Mouse (Mus musculus) heart, adult 2 months (tissue): ENCODE results near the gene Casq1. TPM values are rescaled to one million over a fixed set of nuclear protein-coding genes. Genes with fewer than 3 reads are reported as not detected.
"Not testable (repeated sequence)": the region's sequence is repeated elsewhere in the genome, so short reads cannot be mapped to it uniquely, and the experiment has no call there.

ENCODE experiments used
- DNase-seq, 2 experiments: peaks; one replicate each; pipeline ENCODE4 v3.0.0; 2021
- H3K27ac ChIP-seq: fragments of 200-600 bp; 2 replicates; pipeline ENCODE4 v1.8.1; 2022
- H3K27me3 ChIP-seq: fragments of 200-500 bp; 2 replicates; pipeline ENCODE4 v1.6.1; 2012; ENCODE audit warnings: mild to moderate bottlenecking, low read length, inconsistent platforms, mixed read lengths; ENCODE audit not compliant: control insufficient read depth, insufficient read depth
- H3K36me3 ChIP-seq: fragments of 200-500 bp; 2 replicates; pipeline ENCODE4 v1.6.1; 2012; ENCODE audit warnings: low read length, inconsistent platforms; ENCODE audit not compliant: control insufficient read depth, insufficient read depth
- H3K4me1 ChIP-seq: fragments of 200-500 bp; 2 replicates; pipeline ENCODE4 v1.6.1; 2011; ENCODE audit warnings: low read length; ENCODE audit not compliant: control insufficient read depth, insufficient read depth
- H3K4me3 ChIP-seq: fragments of 200-600 bp; 2 replicates; pipeline ENCODE4 v1.8.1; 2022
- H3K79me2 ChIP-seq: fragments of 200-500 bp; replicated peaks from 2 replicates; pipeline ENCODE4 v1.6.1; 2012; ENCODE audit warnings: mild to moderate bottlenecking, inconsistent platforms, low read length, moderate library complexity, mixed read lengths; ENCODE audit not compliant: control insufficient read depth, insufficient read depth
- H3K9ac ChIP-seq: fragments of 200-500 bp; 2 replicates; pipeline ENCODE4 v1.6.1; 2012; ENCODE audit warnings: low read depth, mild to moderate bottlenecking, control low read depth, inconsistent platforms, low read length, mixed read lengths
- CTCF ChIP-seq: fragments of 200-600 bp; IDR thresholded peaks from 2 replicates; pipeline ENCODE4 v1.8.1; 2022; ENCODE audit warnings: antibody characterized with exemption, mild to moderate bottlenecking, moderate library complexity
- EP300 ChIP-seq: fragments of 200-500 bp; IDR thresholded peaks from 2 replicates; pipeline ENCODE4 v1.6.1; 2011; ENCODE audit warnings: low read depth, low read length, control low read depth; ENCODE audit not compliant: insufficient read depth
- POLR2A ChIP-seq: fragments of 200-500 bp; IDR thresholded peaks from 2 replicates; pipeline ENCODE4 v1.6.1; 2011; ENCODE audit warnings: mild to moderate bottlenecking, low read depth, low read length, control low read depth; ENCODE audit not compliant: insufficient read depth
- WGBS: fragments of 180-500 bp; shearing (Covaris S2); methylation state at CpG from one replicate; pipeline ENCODE4 v1.1.7; 2018; 5-methylcytosine and 5-hydroxymethylcytosine counted together
- intact Hi-C: fragments of 180-260 bp; cut with DNase I; formaldehyde crosslinking; loops from one replicate; pipeline ENCODE4 v1.15.1; 2025
- long read RNA-seq: library from polyadenylated mRNA; stranded (forward); transcript quantifications from one replicate; pipeline ENCODE4 v2.0.0, GENCODE M21; 2021
- polyA plus RNA-seq: library from polyadenylated mRNA; depleted of rRNA; stranded (reverse); fragments of >200 nt; gene quantifications from 2 replicates; pipeline ENCODE4 v1.2.3, GENCODE M21; 2012; rRNA removed
- total RNA-seq, 2 experiments: library from RNA; stranded (reverse); gene quantifications; 2 replicates each; pipeline ENCODE4 v1.2.3; 2021

Casq1 gene
- total RNA-seq = 1 to 10 TPM; 3.3 to 5.6 TPM
- 51.7 and 53.8 TPM in 2 replicates for polyA plus RNA-seq
- long read RNA-seq, transcript Casq1-201 (11 exons, 1,847 nt) = major isoform, 8 of 8 reads
- long read RNA-seq, partial matches to known transcripts = 0 of 8 reads
- long read RNA-seq, other reads (novel, unspliced or antisense) = 0 of 8 reads

DNA sequence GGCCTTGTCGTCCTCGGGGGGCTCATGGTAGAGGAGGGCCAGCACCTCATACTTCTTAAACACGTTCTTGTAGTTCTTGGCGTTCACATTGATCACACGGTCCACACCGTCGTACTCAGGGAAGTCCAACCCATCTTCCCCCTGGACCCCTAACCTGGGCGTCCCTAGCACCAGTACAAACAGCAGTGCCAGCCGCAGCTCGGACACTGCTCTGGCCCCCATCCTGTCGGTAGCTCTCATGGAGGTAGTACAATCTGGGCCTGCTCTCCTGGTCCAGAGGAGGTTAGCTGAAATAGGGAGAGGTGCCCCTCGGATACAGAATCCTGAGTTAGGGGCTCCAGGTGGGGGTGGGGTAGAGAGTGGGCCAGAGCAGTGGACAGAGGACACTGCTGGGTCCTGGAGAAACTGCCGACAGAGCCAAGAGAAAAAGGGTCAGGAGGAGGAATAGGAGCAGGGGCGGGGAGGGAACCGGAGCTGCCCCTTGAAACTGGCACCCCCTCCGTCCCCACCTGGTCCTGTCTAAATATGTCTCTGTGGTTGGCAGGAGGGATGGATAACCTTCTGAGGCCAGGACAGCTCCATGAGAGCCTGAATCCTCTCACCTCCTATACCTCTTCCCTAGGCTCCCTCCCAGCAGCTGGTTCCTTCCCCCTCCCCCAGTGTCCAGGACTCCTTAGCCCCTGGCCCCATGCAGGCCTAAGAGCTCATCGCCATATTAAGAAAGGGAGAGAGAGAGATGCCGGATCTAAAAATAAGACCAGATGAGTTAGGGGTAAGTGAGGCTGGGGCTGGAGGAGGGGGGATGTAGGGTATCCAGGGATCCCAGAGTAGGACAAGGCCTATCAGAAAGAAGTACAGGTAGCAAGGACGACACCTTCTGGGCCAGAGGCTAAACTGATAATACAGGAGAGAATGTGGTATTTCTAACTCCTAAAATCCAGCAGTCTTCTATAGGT, at the start of gene Casq1:
TSS of gene Casq1 (minus strand) at position 418 of the 956 bp plus-strand sequence.
- intact Hi-C loops = loop anchor here (1.0 to 10.0 kb wide), 2 partner anchors 93 to 295 kb away; partner anchors contain the start of gene Pex19
- Histone ChIP-seq H3K27me3 (no peaks in the 10 kb centered on the region), H3K27ac (peak within 1 kb of the TSS; percentile 82), H3K79me2 (no peaks in the 10 kb centered on the region), H3K9ac (peak within 1 kb of the TSS; percentile 29; the same call in 1 of the 2 replicates), H3K4me3 (peak within 1 kb of the TSS; percentile 15; the same call in 1 of the 2 replicates), H3K36me3 (peaks cover 6% of the 10 kb centered on the region), H3K4me1 (peaks cover 29% of the 10 kb centered on the region)
- DNase-seq = peak in 1 of 2 experiments; percentile 37
- TF ChIP-seq CTCF = no peak
- no peak for TF ChIP-seq POLR2A
- TF ChIP-seq EP300 = no peak
- WGBS = 67% methylated on average over 19 of the region's 19 CpGs

DNA sequence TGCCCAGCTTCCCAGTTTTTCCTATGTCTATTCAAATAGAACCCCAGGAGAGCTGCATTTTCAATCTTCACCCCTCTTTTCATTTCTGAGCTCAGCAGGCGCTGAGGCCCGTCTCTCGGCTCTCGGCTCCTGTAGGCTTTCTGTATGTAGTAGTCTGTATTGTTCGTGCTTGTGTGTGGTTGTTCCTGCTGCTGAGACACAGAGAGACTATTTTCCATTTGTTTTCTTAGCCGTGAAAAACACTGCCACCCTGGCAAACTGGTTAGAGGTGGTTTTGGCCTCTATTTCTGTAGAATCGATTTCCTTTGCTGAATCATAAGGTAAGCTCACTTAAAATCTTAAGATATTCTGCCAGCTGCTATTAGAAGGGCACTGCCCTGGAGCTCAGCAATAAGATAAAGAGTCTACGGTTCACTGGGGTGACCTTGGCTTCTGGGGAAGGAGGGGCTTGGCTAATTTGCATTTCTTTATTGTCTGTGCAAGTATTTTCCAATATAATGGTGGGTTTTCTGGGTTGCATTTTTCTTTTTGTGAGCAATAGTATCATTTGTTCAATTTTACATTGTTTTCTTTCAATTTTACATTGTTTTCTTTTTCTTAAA, 41.9 kb upstream of the Casq1 start, which contains the start of gene Igsf8:
TSS of gene Igsf8 (plus strand) at position 165 of the 602 bp plus-strand sequence.
- Histone ChIP-seq H3K27me3 (no peaks in the 10 kb centered on the region), H3K36me3 (no peaks in the 10 kb centered on the region), H3K27ac (no peak within 1 kb of the TSS), H3K4me1 (no peaks in the 10 kb centered on the region; the same call in 1 of the 2 replicates), H3K9ac (no peak within 1 kb of the TSS), H3K79me2 (no peaks in the 10 kb centered on the region), H3K4me3 (no peak within 1 kb of the TSS)
- DNase-seq = no peak
- TF ChIP-seq CTCF (no peak), POLR2A (no peak), EP300 (no peak)
- 55% methylated on average over 8 of the region's 8 CpGs for WGBS
- intact Hi-C loops = no loop called here

DNA sequence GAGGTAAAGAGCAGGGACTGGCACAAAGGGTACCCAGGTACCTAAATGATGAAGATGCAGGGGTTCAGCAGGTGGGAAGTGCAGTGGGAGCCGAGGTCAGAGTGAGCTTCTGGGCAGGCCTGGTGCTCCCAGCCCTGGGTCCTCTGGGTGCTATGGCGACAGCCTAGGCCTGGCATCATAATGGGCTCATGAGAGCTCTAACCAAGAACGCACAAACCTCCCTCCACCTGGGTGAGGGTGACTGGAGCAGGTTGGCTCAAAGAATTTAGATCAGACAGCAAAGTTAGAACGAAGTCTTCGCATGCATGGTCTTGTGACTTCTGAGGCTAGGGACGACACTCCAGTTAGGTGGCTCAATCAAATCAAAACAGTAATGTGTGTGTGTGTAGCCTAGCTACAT, 38.6 kb upstream of the Casq1 start, which contains the start of gene Atp1a4:
TSS of gene Atp1a4 (minus strand) at position 101 of the 400 bp plus-strand sequence.
- no peak for TF ChIP-seq POLR2A
- no peak for TF ChIP-seq CTCF
- TF ChIP-seq EP300 = no peak
- Histone ChIP-seq H3K79me2 (no peaks in the 10 kb centered on the region), H3K4me3 (no peak within 1 kb of the TSS), H3K9ac (no peak within 1 kb of the TSS), H3K36me3 (no peaks in the 10 kb centered on the region), H3K4me1 (no peaks in the 10 kb centered on the region; the same call in 1 of the 2 replicates), H3K27ac (no peak within 1 kb of the TSS), H3K27me3 (no peaks in the 10 kb centered on the region)
- intact Hi-C loops = no loop called here
- no peak for DNase-seq
- WGBS = 90% methylated on average over 6 of the region's 6 CpGs

DNA sequence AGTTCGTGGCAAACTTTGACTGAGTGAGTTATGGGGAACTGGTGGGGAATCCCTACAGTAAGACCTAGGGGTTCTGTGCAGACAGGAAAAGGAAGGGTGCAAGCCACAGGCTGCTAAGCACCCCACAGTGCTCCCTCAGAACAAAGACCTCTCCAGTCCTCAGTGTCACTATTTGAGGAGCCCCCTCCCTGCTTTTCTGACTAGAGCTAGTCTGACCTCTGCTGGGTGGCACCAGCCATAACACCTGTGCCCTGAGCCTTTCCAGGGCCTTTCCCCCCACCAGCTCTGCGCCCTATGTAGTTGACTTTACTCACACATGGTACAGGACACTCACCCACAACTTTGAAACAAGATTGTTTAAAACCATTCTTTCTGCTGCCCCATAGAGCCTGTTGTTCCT, 28.0 kb upstream of the Casq1 start:
- no peaks in the 10 kb centered on the region for H3K27me3 ChIP-seq
- 34% methylated on average over 2 of the region's 2 CpGs for WGBS
- peaks cover under 1% of the 10 kb centered on the region; the same call in 1 of the 2 replicates for H3K36me3 ChIP-seq
- intact Hi-C loops = loop anchor here (2.0 to 5.0 kb wide), 3 partner anchors 31 to 85 kb away; no protein-coding TSS in a partner anchor
- peak; percentile 16 to 48 for DNase-seq
- no peak overlapping the region for H3K9ac ChIP-seq
- H3K4me3 ChIP-seq = no peak overlapping the region
- H3K79me2 ChIP-seq = no peaks in the 10 kb centered on the region
- H3K4me1 ChIP-seq = peaks cover 2% of the 10 kb centered on the region; the same call in 1 of the 2 replicates
- H3K27ac ChIP-seq = no peak overlapping the region
- peak; percentile 82 for TF ChIP-seq CTCF
- no peak for TF ChIP-seq POLR2A
- TF ChIP-seq EP300 = 0 out of 2 replicates have a peak, but pooled peaks have one; percentile 30

DNA sequence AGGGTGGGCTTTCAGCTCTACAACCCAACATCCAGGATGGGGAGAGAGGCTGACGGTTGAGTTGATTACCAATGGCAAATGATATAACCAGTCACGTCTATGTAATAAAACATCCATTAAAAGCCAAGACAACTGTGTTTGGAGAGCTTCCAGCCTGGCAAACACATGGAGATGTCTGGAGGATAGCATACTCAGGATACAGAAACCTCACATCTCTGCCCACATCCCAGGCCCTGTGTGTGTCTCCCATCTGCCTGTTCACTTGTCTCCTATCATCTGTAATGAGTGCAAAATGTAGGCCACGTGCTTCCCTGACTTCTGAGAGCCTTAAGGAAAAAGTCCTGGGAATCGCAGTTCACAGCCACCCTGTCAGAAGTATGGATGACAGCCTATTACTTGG, 27.5 kb upstream of the Casq1 start:
- H3K4me1 ChIP-seq = peaks cover 2% of the 10 kb centered on the region; the same call in 1 of the 2 replicates
- no peak for TF ChIP-seq CTCF
- TF ChIP-seq POLR2A = no peak
- TF ChIP-seq EP300 = no peak
- peaks cover 2% of the 10 kb centered on the region; the same call in 1 of the 2 replicates for H3K36me3 ChIP-seq
- no peaks in the 10 kb centered on the region for H3K27me3 ChIP-seq
- H3K27ac ChIP-seq = no peak overlapping the region
- intact Hi-C loops = loop anchor here (2.0 to 5.0 kb wide), 3 partner anchors 30 to 84 kb away; no protein-coding TSS in a partner anchor
- 69% methylated on average over 4 of the region's 4 CpGs for WGBS
- no peak for DNase-seq
- H3K79me2 ChIP-seq = no peaks in the 10 kb centered on the region
- H3K4me3 ChIP-seq = no peak overlapping the region
- no peak overlapping the region for H3K9ac ChIP-seq

DNA sequence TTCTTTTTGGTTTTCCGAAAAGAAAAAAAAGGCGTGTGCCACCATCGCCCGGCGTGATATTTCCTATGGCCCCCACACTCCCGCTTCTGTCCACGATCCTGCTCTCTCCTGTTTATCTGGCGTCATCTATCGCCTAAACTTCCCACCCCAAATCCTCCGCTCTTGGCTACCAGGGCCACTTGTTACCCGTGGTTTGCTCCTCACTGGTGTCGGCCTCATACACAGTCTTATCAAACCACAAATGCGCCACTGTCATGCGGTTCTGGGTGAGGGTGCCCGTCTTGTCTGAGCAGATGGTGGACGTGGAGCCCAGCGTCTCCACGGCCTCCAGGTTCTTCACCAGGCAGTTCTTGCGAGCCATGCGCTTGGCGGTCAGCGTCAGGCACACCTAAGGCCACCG, 25.0 kb upstream of the Casq1 start:
- not testable (repeated sequence) for H3K4me1 ChIP-seq, H3K9ac ChIP-seq, H3K4me3 ChIP-seq, H3K27me3 ChIP-seq, DNase-seq, H3K27ac ChIP-seq, H3K36me3 ChIP-seq, H3K79me2 ChIP-seq
- intact Hi-C loops = loop anchor here (5.0 kb wide), 1 partner anchor 63 kb away; no protein-coding TSS in a partner anchor
- WGBS = 66% methylated on average over 23 of the region's 23 CpGs
